Mouse (Mus musculus) CH12.LX (cell line): ENCODE measurements at regions not wholly inside any gene's neighbourhood (a gene's known extent, or its start where the extent isn't known, plus 50 kb on each side); places are given as distances from the start of the nearest gene placed in this dataset.

Experiments used
- DNase-seq: peaks from one replicate; pipeline ENCODE4 v3.0.0-alpha.2; 2013; ENCODE audit errors: extremely low read depth
- H3K27ac ChIP-seq: 2 replicates; pipeline ENCODE4 v1.5.1; 2012; ENCODE audit warnings: low read depth, mild to moderate bottlenecking, control low read depth, moderate library complexity; ENCODE audit not compliant: insufficient read depth
- H3K27me3 ChIP-seq: replicated peaks from 2 replicates; pipeline ENCODE3; 2012; ENCODE audit warnings: inconsistent platforms
- H3K36me3 ChIP-seq, 2 experiments: replicated peaks in 1 of 2; 2 replicates each; pipeline versions ENCODE3 to v1.6.1; 2012; ENCODE audit warnings: inconsistent platforms in 1 of 2, low read length in 1 of 2, mild to moderate bottlenecking in 1 of 2, mixed read lengths in 1 of 2, moderate library complexity in 1 of 2; ENCODE audit not compliant: control insufficient read depth in 1 of 2, insufficient read depth in 1 of 2
- H3K4me1 ChIP-seq, 2 experiments: 2 replicates each; pipeline ENCODE4 v1.6.1; 2012; ENCODE audit warnings: inconsistent platforms in 1 of 2, moderate library complexity in 1 of 2; ENCODE audit not compliant: insufficient read depth in 2 of 2, control insufficient read depth in 1 of 2
- H3K4me2 ChIP-seq: 2 replicates; pipeline ENCODE4 v1.6.1; 2012; ENCODE audit warnings: low read depth, mild to moderate bottlenecking, control low read depth; ENCODE audit not compliant: poor library complexity, insufficient read depth, severe bottlenecking
- H3K4me3 ChIP-seq, 3 experiments: fragments of 150-350 bp in 1 of 3; sonication (generic) in 1 of 3; replicated peaks in 1 of 3; 2 replicates each; pipeline versions ENCODE3 to v1.5.1; 2011 to 2012; ENCODE audit warnings: low read depth in 2 of 3, low read length in 2 of 3, mild to moderate bottlenecking in 2 of 3, moderate library complexity in 2 of 3, control low read depth in 1 of 3, improper control_type of control experiment in 1 of 3, inconsistent platforms in 1 of 3, mixed read lengths in 1 of 3; ENCODE audit not compliant: poor library complexity in 1 of 3
- H3K79me2 ChIP-seq: replicated peaks from 2 replicates; pipeline ENCODE4 v1.6.1; 2012; ENCODE audit warnings: mild to moderate bottlenecking, moderate library complexity; ENCODE audit not compliant: control insufficient read depth, poor library complexity, insufficient read depth, severe bottlenecking; ENCODE audit errors: extremely low read depth
- H3K9ac ChIP-seq: 2 replicates; pipeline ENCODE4 v1.6.1; 2012; ENCODE audit warnings: low read depth, mild to moderate bottlenecking, control low read depth, moderate library complexity; ENCODE audit not compliant: insufficient read depth
- H3K9me3 ChIP-seq: replicated peaks from 2 replicates; pipeline ENCODE3; 2012; ENCODE audit warnings: low read length, inconsistent platforms, mixed read lengths
- BHLHE40 ChIP-seq: IDR thresholded peaks from 2 replicates; pipeline ENCODE4 v1.6.1; 2011; ENCODE audit warnings: mild to moderate bottlenecking, low read depth, low read length, improper control_type of control experiment
- CHD1 ChIP-seq: IDR thresholded peaks from 2 replicates; pipeline ENCODE4 v1.6.1; 2012; ENCODE audit warnings: low read depth, low read length, improper control_type of control experiment, inconsistent platforms
- CHD2 ChIP-seq: IDR thresholded peaks from 2 replicates; pipeline ENCODE4 v1.6.1; 2011; ENCODE audit warnings: low read length, improper control_type of control experiment
- ELF1 ChIP-seq: IDR thresholded peaks from 2 replicates; pipeline ENCODE4 v1.6.1; 2014; ENCODE audit warnings: low read depth, mild to moderate bottlenecking, inconsistent platforms, low read length, improper control_type of control experiment
- EP300 ChIP-seq: IDR thresholded peaks from 2 replicates; pipeline ENCODE4 v1.6.1; 2011; ENCODE audit warnings: low read length, improper control_type of control experiment
- GABPA ChIP-seq: IDR thresholded peaks from 2 replicates; pipeline ENCODE4 v1.6.1; 2012; ENCODE audit warnings: low read depth, low read length, improper control_type of control experiment, inconsistent platforms; ENCODE audit not compliant: insufficient replicate concordance
- HCFC1 ChIP-seq: IDR thresholded peaks from 2 replicates; pipeline ENCODE4 v1.6.1; 2012; ENCODE audit warnings: low read depth, mild to moderate bottlenecking, inconsistent platforms, low read length, improper control_type of control experiment
- IRF4 ChIP-seq: IDR thresholded peaks from 2 replicates; pipeline ENCODE4 v1.6.1; 2014; ENCODE audit warnings: low read depth, mild to moderate bottlenecking, inconsistent platforms, low read length, improper control_type of control experiment
- JUND ChIP-seq: conservative IDR thresholded peaks from 2 replicates; pipeline ENCODE4 v1.6.1; 2011; ENCODE audit warnings: low read depth, low read length, improper control_type of control experiment
- MAZ ChIP-seq: IDR thresholded peaks from 2 replicates; pipeline ENCODE4 v1.6.1; 2012; ENCODE audit warnings: low read depth, mild to moderate bottlenecking, inconsistent platforms, low read length, improper control_type of control experiment, moderate library complexity
- MXI1 ChIP-seq: IDR thresholded peaks from 2 replicates; pipeline ENCODE4 v1.6.1; 2011; ENCODE audit warnings: mild to moderate bottlenecking, low read depth, low read length, improper control_type of control experiment
- MYC ChIP-seq: IDR thresholded peaks from 2 replicates; pipeline ENCODE4 v1.6.1; 2011; ENCODE audit warnings: low read depth, mild to moderate bottlenecking, improper control_type of control experiment, low read length
- NRF1 ChIP-seq: IDR thresholded peaks from 2 replicates; pipeline ENCODE4 v1.6.1; 2014; ENCODE audit warnings: low read depth, mild to moderate bottlenecking, inconsistent platforms, low read length, improper control_type of control experiment, moderate library complexity
- RAD21 ChIP-seq: IDR thresholded peaks from 2 replicates; pipeline ENCODE4 v1.6.1; 2011; ENCODE audit warnings: low read depth, mild to moderate bottlenecking, low read length, improper control_type of control experiment, moderate library complexity
- SIN3A ChIP-seq: IDR thresholded peaks from 2 replicates; pipeline ENCODE4 v1.6.1; 2012; ENCODE audit warnings: low read length, improper control_type of control experiment, inconsistent platforms
- SMC3 ChIP-seq: IDR thresholded peaks from 2 replicates; pipeline ENCODE4 v1.6.1; 2011; ENCODE audit warnings: low read depth, low read length, improper control_type of control experiment
- TBP ChIP-seq: conservative IDR thresholded peaks from 2 replicates; pipeline ENCODE4 v1.6.1; 2011; ENCODE audit warnings: low read depth, low read length, improper control_type of control experiment
- UBTF ChIP-seq: IDR thresholded peaks from 2 replicates; pipeline ENCODE4 v1.6.1; 2012; ENCODE audit warnings: low read depth, mild to moderate bottlenecking, inconsistent platforms, low read length, improper control_type of control experiment, moderate library complexity
- USF1 ChIP-seq: IDR thresholded peaks from 2 replicates; pipeline ENCODE4 v1.6.1; 2014; ENCODE audit warnings: low read depth, mild to moderate bottlenecking, inconsistent platforms, low read length, improper control_type of control experiment
- ZC3H11A ChIP-seq: IDR thresholded peaks from 2 replicates; pipeline ENCODE4 v1.6.1; 2012; ENCODE audit warnings: low read depth, mild to moderate bottlenecking, inconsistent platforms, low read length, improper control_type of control experiment
- ZKSCAN1 ChIP-seq: IDR thresholded peaks from 2 replicates; pipeline ENCODE4 v1.6.1; 2012; ENCODE audit warnings: low read depth, inconsistent platforms, low read length, improper control_type of control experiment, borderline replicate concordance
- ZNF384 ChIP-seq: IDR thresholded peaks from 2 replicates; pipeline ENCODE4 v1.6.1; 2012; ENCODE audit warnings: low read depth, low read length, improper control_type of control experiment, inconsistent platforms
- dilution Hi-C: fragments of 300-500 bp; cut with MboI; formaldehyde crosslinking; loops from 2 replicates; pipeline ENCODE4 v1.14.3; 2020; ENCODE audit warnings: low sequenced_read_pairs; ENCODE audit not compliant: extremely low pct_unique_long_range_greater_than_20kb, extremely low pct_ligation_motif_present
- in situ Hi-C: fragments of 300-500 bp; cut with MboI; formaldehyde crosslinking; loops from 3 replicates; pipeline ENCODE4 v1.14.3; 2019; ENCODE audit warnings: low sequenced_read_pairs, low pct_ligation_motif_present, low pct_unique_long_range_greater_than_20kb, mixed read lengths

DNA sequence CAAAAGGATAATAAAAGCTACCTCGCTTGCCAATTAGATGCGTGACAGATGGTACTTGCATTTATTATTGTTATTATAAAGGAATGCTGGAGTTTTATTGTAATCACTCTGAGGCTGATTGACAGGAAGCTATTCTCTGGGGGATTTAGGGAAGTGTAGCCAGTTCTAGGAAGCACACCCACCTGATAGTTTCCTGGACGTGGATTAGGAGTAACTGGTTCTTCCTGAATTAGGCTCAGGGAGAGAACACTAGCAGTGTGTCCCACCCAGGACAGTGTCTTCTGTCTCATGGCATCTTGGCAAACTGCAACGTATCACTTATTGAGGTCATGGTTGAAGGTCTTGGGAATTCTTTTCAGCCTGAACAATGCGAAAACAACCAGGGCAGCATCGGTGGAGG, 336.9 kb upstream of the Gm21798 start:
- H3K4me3 ChIP-seq, result no peak overlapping the region
- dilution Hi-C loops, result no loop called here
- in situ Hi-C loops, result no loop called here

DNA sequence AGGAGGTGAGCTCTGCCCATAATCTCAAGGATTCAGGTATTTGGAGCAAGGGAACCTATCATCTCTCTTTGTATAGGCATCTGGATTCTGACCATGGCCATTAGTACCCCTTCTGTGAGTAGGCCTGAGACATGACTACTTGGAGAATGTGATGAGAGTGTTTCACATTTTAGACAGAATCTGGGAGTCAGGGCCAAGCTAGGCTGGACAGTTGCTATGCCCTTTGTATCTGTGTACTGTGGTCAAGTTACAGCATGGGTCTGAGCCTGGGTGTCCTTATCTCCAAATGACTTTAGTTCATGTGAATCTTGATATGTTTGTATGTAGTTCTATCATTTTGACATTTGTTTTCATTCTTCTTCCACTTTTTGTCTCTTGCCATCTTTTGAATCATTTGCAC, 336.3 kb upstream of the Gm21798 start:
- in situ Hi-C loops, result no loop called here
- peaks cover 2 to 10% of the 10 kb centered on the region in 2 experiments; a peak in 2 of 4 replicates for H3K4me1 ChIP-seq
- H3K4me2 ChIP-seq, result no peak overlapping the region

More for the DNA sequence above, 336.9 kb upstream of the Gm21798 start:
- no peak for DNase-seq
- Histone ChIP-seq H3K4me1 (peaks cover 2 to 10% of the 10 kb centered on the region in 2 experiments; a peak in 2 of 4 replicates), H3K4me2 (no peak overlapping the region), H3K79me2 (no peaks in the 10 kb centered on the region), H3K27ac (no peak overlapping the region), H3K9ac (no peak overlapping the region)
- TF ChIP-seq MYC, result no peak
- TF ChIP-seq, all 38 proteins: peak for 0
- no peaks in the 10 kb centered on the region for H3K9me3 ChIP-seq
- H3K27me3 ChIP-seq, result no peaks in the 10 kb centered on the region
- no peaks in the 10 kb centered on the region for H3K36me3 ChIP-seq

DNA sequence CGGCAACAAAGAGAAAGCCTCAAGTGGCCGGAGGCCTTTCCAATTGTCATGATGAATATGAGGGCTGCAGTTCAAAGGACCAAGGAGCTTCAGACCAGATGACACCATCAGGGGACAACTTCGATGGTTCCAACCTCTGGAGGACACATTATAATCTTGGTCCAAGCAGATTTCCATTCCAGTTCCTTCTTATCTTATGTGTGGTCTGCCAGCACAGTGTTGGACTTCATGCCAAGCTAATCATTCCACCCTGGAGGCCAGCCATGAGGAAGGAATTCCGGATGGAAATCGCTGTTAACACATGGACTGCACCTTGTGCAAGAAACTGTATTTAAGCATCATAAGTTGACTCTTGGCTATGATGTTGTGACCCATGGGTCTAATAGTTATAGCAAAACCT, 334.5 kb upstream of the Gm21798 start:
- Histone ChIP-seq H3K79me2 (no peaks in the 10 kb centered on the region), H3K27me3 (no peaks in the 10 kb centered on the region), H3K4me2 (no peak overlapping the region), H3K4me3 (no peak overlapping the region), H3K4me1 (peaks cover 2 to 10% of the 10 kb centered on the region in 2 experiments; a peak in 2 of 4 replicates), H3K9me3 (no peaks in the 10 kb centered on the region), H3K36me3 (no peaks in the 10 kb centered on the region), H3K9ac (no peak overlapping the region), H3K27ac (no peak overlapping the region)
- in situ Hi-C loops (no loop called here), dilution Hi-C loops (no loop called here)
- no peak for DNase-seq
- TF ChIP-seq CHD1, result no peak
- no peak for TF ChIP-seq BHLHE40
- no peak for TF ChIP-seq IRF4
- no peak for TF ChIP-seq JUND
- no peak for TF ChIP-seq UBTF
- TF ChIP-seq MXI1, result no peak
- TF ChIP-seq USF1, result no peak
- no peak for TF ChIP-seq TBP
- no peak for TF ChIP-seq SIN3A
- no peak for TF ChIP-seq ZNF384
- TF ChIP-seq EP300, result no peak

More for the DNA sequence above, 336.3 kb upstream of the Gm21798 start:
- Histone ChIP-seq H3K9ac (no peak overlapping the region), H3K27ac (no peak overlapping the region), H3K79me2 (no peaks in the 10 kb centered on the region), H3K36me3 (no peaks in the 10 kb centered on the region), H3K4me3 (no peak overlapping the region), H3K27me3 (no peaks in the 10 kb centered on the region), H3K9me3 (no peaks in the 10 kb centered on the region)
- TF ChIP-seq EP300 (no peak), ZKSCAN1 (no peak), MAZ (no peak), MXI1 (no peak), CHD1 (no peak), HCFC1 (no peak), MYC (no peak), JUND (no peak), SIN3A (no peak), CHD2 (no peak), RAD21 (no peak), ZC3H11A (no peak), GABPA (no peak), ELF1 (no peak), SMC3 (no peak), NRF1 (no peak)
- dilution Hi-C loops, result no loop called here
- no peak for DNase-seq
